Mouse (Mus musculus) mature B cell (primary cell): ENCODE results near the gene Itgam.
"Not testable (repeated sequence)": the region's sequence is repeated elsewhere in the genome, so short reads cannot be mapped to it uniquely, and the experiment has no call there.

Source experiments
- in situ Hi-C: fragments of 300-500 bp; cut with MboI; formaldehyde crosslinking; loops from 2 replicates; pipeline ENCODE4 v1.14.3; 2019

Itgam gene

DNA sequence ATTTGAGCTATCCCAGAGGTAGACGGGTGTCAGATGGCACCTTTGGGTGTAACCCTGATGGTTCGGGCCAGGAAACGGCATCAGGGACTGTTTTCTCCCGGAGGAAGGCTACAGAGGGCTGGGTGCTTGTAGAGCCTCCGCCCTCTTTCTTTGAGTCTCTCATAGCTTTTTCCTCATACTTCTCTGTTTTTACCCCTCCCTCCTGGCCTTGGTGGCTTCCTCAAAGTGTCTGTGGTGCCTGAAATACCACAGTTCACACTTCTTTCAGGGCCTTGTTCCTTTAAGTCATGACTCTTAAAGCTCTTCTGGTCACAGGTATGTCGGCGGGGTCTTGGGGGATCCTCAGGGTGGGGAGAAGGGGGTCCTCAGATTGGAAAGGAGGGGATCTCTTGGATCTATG is at the start of gene Itgam, which contains the start of gene Gm49368:
Gene Itgam (plus strand): TSS at position 185 of the 400 bp plus-strand sequence.
Gene Gm49368 (plus strand): TSS at position 228 of the 400 bp plus-strand sequence.
- in situ Hi-C loops = no loop called here

DNA sequence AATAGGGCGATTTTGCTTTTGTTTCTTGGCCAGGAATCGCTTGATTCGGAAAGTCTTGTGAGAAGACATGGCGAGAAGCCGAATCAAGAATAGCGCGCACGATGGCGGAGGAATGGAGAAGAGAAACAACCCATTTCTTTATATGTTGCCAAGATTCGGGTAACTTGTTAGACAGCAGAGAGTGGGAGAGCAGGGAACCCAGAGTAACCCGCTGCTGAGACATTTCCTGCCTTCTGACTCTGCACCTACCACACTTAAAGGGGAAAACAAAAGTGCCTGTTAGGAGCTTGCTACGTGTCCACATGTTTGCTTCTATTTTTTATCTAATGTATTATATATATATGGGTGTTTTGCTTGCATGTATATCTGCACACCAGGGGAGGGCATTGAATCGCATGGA is 49.3 kb upstream of the Itgam start:
- in situ Hi-C loops = no loop called here

DNA sequence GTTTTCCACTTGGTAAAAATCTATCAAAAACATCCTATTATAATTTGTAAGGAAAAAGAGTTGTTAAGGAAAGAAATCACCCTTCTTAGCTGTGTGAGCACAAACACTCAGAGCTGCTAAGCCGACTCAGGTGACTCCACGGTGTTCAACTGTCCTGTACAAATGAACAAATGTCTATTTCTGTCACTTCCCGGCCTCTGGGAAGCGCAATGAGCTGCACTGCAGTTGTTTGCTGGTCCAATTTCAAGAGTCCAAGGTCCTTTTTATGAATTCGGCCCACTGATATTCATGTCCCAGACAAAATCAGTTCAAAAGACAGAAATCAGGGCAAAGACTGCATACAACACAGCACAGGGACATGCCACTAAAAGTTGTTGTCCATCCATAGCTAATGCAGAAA is 46.3 kb upstream of the Itgam start:
- in situ Hi-C loops = not testable (repeated sequence)

DNA sequence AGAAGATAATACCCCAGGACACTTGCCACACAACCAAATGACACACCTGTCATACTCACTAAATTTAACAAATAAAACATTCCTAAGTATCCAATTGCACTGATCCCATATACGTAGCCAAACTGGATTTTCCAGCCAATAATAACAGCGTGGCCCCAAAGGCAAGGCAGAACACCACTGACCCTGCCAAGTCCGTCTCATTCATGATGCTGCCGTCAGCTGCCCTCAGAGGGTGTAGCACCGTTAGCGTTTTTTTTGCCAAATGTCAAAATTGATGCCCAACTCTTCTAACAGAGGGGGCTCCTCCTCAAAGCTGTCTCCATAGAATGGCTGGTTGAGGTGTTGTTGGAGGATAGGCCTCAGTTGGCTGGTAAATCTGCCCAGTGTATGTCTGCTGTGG is 45.8 kb upstream of the Itgam start:
- in situ Hi-C loops = no loop called here

DNA sequence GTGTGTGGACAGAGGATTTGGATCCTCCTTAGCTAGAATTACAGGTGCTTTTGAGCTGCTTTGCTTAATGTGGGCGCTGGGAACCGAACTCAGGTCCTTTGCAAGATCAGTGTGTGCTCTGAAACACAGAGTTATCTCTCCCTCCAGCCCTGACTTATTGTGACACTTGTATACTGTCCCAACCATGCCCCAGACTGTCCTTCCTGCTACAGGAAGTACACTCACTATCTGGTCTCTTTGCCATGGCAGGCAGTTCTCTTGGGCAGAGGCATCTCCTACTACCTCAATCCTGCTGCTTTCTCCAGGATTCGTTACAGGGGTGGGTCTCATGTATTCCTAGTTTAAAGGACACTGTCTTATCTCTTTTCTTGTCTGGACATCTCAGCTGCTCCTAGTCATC is 44.2 kb upstream of the Itgam start:
- in situ Hi-C loops = no loop called here

DNA sequence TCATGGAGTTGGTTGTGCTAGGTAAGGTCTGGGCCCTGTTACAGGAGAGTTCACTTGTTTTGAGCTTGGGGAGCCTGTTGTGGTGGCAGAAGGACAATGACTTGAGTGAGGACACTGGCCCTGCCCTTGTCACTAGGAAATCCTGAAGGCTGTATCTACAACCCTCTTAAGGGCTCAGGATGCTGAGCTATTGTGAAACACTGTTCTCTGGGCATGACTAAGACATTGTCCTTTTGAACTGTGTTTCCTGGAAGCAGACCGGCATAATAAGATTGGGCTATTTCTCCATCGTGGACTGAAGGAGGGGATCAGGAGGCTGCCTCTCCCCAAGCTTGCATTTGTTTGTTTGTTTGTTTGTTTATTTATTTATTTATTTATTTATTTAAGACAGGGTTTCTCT is 43.3 kb upstream of the Itgam start:
- in situ Hi-C loops = no loop called here

DNA sequence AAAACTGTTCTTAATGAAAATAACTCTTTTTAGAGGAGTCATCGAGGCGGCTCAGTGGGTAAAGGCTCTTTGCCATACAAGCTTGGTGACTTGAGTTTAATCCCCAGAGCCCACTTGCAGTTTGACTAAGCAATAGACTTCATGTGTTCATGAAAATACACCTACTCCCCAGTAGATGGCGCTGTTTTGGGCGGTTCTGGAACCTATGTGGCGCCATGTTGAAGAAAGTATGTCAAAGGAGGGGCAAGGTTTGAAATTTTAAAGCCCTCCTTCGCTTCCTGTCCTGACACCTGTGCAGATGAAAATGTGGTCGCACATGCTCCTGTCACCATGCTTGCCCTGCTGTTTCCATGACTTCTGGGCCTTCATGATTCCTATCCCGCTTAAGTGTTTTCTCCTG is 39.5 kb upstream of the Itgam start:
- in situ Hi-C loops = no loop called here

DNA sequence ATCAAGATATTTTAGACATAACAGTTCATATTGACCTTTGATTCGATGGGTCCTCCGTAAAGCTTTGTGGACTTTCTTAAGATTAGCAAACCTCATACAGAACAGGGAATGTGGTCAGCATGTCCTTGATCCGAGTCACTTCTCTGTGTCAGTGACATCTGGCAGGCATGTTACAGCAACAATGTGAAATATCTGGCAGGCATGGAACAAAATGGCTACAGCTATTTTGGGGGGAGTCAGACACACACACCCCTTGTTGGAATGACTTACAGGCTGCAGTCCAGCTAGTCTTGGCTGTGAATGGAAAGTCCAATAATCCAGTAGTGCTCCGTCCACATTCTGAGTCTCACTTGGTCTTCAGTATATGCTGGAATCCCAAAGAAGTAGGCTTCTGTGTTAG is 38.9 kb upstream of the Itgam start:
- in situ Hi-C loops = no loop called here

DNA sequence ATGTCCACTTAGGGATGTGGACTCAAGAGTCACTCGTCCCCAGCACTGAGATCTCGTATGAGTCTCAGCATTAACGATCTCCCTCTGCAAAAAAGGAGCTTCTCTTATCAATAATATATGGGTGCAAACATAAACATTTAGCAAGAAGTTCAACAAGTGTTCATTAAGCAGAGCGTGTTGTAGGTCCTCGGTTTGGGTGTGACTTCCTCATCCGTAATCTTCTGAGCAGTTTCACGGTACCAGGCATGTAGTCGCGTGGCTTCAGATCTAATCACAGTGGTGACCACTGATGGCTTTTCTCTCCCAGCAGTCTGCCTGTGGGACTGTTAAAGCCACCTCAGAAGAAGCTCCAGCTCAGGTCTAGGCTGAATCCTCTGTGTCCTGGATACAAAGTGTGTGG is 38.1 kb upstream of the Itgam start:
- in situ Hi-C loops = no loop called here

DNA sequence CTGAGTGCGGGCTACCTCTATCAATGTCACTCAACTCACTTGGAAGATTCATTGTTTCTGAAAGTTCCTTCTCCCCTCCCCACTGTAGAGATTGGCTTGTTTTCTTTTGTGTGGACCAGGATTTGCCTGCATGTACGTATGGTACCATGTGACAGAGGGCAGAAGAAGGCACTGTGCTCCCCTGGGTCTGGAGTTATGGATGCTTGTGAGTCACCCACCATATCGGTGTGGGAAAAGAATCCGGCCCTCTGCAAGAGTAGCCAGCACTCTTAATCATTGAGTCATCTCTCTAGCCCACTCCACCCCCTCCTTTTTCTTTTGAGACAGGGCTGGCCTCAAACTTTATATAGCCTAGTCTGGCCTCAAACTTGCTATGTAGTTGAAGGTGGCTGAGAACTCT is 37.5 kb upstream of the Itgam start:
- in situ Hi-C loops = no loop called here

DNA sequence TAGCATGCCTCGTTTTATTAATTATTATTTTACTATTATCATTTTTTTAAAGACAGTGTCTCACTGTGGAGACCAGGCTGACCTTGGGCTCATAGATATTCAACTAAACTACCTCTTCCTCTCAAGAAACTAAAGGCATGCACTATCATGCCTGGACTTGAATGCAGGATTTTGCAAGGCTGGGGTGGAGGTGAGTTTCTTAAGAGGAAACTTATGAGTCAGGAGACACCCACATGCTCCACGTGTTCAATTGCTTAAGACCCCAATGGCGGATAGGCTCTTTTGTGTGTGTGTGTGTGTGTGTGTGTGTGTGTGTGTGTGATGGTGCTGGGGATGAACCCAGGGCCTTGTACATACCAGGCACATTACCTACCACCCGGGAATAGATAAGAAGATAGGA is 37.1 kb upstream of the Itgam start:
- in situ Hi-C loops = no loop called here

DNA sequence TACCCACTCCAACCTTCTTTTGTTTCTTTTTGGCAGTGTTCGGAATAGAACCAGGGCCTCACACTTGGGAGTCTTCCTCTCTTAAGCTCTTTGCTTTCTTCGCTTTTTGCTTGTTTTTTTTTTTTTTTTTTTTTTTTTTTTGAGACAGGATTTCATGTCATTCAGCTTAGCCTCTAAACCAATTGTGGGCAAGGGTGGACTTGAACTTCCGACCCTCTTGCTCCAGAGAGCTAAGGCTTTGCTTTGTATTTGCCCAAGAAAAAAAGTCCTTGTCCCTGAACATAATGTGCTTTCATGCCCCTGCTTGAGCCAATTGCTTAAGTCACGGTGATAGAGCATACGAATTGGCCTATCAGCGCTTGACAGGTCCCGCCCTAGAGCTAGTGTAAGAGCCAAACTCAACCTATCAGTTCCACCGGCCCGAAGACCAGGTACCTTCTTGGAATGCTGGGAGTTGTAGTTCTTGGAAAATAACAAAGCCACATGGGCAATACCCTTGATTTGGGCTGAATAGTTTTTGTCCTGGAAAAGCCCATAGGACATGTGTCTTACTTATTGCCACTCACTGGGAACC is 30.9 kb upstream of the Itgam start:
- in situ Hi-C loops = no loop called here

DNA sequence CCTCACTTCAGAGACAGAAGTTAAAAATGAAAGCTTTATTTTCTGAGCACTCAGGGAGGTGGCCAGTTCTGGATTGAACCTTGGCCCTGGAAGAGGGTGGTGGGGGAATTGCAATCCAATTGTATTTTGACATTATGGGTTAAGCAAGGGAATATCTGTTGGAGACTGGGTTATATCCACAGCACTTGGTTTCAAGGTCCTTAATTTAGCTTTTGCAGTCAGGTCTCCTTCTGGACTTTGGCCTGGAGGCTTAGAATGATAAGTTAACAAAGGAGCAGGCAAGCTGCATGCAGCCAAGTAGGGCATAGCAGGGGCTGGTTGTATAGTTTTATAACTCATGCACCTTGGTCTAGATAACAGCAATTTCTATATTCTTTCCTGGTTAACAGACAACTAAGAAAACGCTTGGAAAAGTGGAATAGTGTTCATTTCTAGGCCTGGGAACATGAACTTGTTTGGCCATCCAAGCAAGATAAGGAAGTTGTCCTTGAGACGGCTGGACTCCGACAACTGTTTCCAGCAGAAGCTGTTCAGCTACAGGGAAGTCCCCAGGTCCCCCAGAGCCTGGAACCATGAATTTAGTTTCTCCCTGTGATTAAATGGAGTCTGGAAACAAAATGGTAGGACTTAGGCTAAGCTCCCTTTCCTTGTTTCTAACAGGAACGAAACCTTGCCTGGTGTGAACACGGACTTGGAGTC is 30.0 kb upstream of the Itgam start:
- in situ Hi-C loops = no loop called here

DNA sequence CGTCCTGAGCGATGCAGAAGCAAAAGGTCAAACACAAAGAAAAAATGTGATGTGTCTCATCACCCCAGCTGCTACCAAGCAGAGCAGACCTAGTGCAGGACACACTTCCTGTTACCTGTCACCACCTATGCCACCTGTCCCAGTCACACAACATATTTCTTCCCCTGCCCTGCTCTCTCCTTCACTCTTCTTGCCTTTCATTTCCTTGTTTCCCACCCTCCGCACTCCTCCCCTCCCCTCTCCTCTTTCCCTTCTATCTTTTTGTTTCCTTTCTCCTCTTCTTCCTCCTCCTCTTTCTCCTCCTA is 29.5 kb upstream of the Itgam start:
- in situ Hi-C loops = no loop called here

DNA sequence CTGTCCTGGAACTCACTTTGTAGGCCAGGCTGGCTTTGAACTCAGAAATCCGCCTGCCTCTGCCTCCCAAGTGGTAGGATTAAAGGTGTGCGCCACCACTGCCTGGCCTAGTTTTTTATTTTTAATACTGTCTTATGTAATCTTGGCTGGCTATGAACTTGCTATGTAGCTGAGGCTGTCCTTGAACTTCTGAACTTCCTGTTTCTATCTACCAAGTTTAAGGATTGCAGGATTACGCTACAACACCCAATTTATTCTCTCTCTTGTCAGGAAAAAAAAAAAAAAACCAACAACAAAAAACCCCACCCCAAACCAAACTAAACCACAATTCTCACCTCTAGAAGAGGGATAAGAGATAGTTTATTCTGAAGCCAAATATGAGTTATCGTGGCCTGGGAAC is 28.8 kb upstream of the Itgam start:
- in situ Hi-C loops = no loop called here

DNA sequence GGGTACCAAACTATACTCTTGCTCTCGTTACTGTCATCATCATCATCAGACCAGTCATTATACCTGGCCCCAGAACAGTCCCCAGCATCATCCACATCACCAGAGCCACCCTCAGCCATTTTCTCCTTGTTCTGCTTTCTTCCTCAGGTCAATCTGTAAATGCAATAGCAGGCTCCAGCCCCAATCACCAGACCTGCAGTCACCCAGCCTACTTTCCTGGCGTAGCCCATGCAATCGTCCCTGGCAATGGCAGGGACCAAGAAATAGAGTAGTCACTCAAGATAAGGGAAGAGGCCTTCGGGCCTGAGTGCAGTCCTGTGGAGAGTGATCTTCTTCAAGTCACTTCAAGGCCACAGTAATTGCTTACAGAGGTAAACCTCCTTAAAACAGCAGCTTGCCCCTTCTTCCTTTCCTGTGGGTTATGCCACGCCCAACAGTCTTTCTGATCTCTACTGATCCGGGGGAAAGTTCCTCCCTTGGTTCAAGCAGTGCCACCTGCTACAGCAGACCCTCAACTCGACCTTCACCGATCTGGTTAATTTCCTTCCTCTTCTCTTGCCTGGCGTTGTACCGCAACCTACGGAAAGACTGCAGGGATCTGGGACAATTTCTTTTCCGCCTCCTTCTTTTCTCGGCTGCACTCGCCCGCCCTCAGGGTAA is 20.1 kb upstream of the Itgam start:
- in situ Hi-C loops = not testable (repeated sequence)

DNA sequence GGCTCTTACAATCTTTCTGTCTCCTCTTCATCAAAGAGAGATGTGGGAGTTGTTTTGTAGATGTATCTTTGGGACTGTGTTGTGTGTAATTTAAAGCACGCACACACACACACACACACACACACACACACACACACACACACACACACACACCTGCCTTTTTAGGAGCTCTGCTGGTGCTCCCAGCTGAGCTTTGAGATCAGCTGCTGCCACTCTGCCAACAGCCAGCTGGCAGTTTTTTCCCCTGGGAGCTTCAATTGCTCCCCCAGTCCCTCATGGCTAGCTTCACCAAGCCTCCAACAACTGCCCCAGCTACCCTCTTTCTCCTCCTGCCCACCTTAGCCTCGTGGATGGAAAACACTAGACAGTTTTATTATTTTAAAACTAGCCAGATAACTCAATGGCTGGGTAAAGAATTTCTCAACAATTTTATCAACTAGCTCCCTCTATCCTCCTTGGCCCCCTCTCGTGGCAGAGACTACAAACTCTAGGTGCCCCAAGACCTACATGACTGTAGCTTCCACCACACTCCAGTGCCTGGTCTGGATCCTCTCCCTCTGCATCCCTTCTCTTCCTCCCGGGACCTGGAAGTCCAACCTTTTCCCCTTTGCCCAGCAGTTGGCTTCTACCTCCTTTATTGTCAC is 18.2 kb upstream of the Itgam start:
- in situ Hi-C loops = no loop called here

DNA sequence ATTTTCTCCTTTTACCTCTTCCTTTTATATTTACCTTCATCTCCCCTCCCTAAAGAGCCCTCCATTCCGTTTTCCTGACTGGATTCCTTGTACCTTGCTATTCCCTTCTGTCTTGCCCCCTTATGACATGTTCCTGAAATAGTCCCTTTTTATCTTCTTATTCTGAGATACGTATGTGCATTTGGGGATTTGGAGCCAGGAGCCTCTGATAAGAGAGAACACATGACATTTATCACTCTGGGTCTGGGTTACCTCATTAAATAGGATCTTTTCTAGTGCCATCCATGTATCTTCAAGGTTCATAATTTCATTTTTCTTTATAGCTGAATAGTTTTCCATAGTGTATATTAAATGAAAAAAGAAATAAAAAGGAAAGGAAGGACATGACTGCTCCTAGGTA is 16.8 kb upstream of the Itgam start:
- in situ Hi-C loops = no loop called here

DNA sequence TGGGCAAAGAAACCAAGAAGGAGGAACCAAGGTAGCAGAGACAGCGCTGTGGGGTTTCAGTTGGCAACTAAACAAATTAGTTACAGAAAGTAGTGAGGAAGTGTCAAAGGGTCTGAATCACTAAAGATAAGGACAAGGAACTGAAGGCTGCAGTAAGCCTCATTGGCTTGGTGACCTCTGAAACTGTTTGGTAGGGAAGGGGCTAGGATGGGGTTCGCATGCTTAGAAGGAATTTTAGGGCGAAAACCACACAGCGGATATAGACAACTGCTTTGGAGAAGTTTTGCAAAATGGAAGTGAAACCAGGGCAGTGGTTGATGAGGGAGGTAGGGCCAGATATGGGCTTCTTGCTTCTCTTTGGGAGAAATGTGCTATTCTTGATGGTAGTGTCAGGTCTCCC is 13.6 kb upstream of the Itgam start:
- in situ Hi-C loops = no loop called here

DNA sequence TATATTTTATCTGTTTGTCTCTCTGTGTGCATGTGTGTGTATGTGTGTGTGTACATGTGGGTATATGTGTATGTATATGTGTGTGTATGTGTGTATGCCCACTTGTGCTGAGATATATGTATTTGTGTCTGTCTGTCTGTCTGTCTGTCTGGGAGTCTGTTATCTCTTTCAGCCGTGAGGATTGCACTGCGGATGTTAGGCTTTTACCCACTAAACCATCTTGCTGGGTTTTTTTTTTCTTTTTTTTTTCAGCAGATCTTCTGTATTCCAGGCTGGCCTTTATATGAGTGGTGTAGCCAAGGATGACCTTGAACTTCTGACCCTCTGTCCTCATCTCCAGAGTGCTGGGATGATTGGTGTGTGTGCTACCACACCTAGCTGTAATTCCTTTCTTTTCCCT is 13.2 kb upstream of the Itgam start:
- in situ Hi-C loops = no loop called here

DNA sequence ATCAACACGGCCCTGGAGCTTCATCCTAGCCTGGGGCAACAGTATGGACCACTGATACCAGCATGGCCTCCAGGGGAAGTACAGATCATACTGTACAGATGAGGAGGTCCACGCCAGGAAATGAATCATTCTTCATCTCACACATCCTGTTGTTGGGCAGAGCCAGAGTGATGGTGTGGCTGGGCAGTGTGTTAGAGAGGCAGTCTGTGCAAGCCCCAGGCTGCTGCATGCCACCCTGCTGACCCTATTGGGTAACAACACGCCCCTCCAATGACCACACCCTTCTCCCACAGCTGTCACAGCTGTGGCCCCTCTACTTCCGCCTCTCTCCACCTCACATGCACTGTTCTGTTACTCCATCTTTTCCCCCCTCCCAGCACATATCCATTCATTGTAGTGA is 11.7 kb upstream of the Itgam start:
- in situ Hi-C loops = no loop called here

DNA sequence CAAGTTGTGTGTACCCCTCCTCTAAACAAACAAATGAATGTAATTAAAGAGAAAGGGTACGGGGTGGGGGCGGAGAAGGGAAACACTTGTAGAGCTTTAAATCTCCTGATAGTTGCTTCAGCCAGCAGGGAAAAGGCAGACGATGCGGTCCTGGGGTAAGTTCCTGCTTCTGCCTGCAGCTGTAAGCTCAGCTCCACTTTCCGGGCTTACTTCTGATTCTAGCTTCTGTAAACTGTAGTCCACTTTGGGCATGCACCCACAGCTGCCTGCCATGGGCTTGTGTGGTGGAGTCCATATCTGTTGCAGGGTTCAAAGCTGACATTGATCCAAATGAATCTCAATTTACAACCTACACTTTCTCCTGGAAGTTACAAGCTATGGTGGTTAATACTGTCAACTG is 9.4 kb upstream of the Itgam start:
- in situ Hi-C loops = no loop called here

DNA sequence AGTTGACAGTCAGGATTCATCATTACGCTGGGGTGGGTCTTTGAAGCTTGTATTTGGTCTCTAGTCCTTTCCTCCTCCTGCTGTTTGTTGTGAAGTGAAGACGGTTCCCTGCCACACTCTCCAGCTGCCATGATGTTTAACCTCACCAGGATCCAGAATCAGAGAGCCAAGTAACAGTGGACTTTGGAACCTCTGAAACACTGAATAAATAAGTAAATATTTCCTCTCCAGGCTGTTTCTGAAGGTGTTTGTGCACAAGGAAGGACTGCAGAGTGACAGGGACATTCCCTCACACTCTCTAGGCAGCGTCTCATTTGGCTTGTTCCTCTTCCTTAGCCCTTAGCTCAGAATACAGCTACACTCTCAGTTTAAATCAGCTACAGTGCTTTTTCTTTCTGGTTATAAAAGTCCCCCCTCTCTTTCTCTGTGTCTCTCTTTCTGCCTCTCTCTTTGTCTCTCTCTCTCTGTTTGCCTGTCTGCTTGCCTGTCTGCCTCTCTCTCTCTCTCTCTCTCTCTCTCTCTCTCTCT is 5.5 kb upstream of the Itgam start:
- in situ Hi-C loops = no loop called here
